Mouse (Mus musculus): ENCODE results near the gene Gm7544. TPM values are rescaled to one million over a fixed set of nuclear protein-coding genes. Genes with fewer than 3 reads are reported as not detected.
"Not testable (repeated sequence)": the region's sequence is repeated elsewhere in the genome, so short reads cannot be mapped to it uniquely, and the experiment has no call there.

Gene Gm7544
- not detected for total RNA-seq (2021)
- long read RNA-seq, experiment 1 = 0 reads
- long read RNA-seq, experiment 2 = 0 reads

DNA sequence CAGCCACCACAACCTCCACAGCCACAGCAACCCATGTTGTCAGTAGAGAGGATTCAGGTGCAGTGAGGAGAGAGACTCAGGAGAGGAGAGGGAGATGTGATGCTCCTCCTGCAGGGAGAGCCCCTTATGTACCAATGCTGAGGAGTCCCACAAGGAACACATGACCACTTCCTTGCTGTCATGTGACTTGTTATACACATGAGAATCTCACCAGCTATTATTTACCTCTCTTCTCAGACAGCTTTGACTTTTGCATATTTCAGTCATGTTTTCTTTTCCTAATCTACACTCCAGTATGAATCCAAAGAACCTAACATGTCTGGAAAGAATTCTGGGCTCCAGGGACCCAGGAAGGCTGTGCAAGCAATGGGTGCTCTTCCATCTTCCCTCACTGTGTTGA lies at the start of gene Gm7544:
TSS of gene Gm7544 (minus strand) at position 101 of the 400 bp plus-strand sequence.
- not testable (repeated sequence) for DNase-seq

DNA sequence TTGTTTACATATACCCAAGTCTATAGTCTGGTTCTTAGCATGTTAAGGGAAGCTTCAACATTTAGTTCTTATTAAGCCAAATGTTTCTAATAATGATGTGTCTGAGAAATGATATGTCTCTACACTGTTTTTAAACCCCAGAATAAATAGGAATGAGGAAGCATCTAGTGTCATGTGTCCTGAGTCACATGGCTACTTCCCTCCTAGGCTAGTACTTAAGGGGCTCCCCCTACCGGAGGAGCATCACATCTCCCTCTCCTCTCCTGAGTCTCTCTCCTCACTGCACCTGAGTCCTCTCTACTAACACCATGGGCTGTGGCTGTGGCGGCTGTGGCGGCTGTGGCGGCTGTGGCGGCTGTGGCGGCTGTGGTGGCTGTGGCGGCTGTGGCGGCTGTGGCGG lies 44.5 kb upstream of the Gm7544 start, which contains the start of gene Gm47959:
TSS of gene Gm47959 (plus strand) at position 243 of the 400 bp plus-strand sequence.
- not testable (repeated sequence) for DNase-seq

DNA sequence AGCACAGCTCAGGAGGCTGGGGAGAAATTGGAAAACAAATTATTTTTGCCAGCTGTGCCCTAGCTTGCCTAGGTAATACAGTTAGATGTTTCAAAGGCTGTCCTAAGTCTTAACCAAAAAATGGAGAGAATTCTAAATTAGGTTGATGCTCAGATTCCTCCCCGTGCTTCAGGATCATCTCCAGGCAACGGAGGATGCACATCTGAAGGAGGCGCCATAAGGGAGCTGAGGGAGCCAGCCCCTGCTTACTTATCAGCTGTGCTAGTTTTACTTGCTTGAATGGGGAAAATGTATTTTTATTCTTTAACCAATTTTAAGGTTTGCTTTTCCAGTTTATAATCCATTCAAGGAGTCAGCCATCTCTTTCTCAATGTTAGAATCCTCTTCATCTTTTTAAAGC lies 38.1 kb upstream of the Gm7544 start:
- DNase-seq = no peak

DNA sequence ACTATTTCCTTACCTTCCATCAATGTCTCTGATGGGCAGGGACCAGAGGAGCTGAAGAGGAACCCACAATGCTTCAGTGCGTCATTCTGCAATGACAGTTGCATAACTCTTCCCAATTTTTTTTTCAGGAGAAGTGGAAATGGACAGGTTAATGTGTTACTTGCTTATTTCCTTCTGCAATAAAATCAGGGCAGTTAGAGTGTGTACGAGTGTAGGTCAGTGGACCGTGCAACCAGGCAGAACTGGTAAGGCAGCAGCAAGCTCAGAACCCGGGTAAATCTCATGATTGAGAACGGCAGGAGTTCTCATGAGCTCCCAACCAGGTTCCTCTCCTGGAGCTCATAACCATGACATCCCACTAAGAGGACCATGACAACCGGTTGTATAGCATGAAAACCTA lies 36.3 kb upstream of the Gm7544 start:
- DNase-seq = no peak

DNA sequence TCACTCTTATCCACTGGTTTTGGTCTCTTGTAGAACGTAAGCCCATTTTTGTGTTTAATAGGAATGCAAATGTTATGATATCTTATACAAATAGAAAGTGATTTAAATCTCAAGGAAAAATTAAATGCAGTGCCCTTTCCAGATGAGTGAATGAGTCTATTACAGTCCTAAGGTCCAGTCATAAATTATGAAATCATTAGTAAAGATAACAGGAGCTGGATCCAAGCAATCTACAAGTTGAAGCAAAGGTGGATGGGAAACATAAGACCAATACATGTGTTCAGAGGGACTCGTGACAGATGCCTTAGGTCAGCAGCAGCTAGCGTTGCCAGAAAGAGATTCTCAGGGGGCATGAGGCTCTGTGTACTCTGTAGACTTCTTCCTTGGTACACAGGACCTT lies 35.8 kb upstream of the Gm7544 start:
- DNase-seq = no peak

DNA sequence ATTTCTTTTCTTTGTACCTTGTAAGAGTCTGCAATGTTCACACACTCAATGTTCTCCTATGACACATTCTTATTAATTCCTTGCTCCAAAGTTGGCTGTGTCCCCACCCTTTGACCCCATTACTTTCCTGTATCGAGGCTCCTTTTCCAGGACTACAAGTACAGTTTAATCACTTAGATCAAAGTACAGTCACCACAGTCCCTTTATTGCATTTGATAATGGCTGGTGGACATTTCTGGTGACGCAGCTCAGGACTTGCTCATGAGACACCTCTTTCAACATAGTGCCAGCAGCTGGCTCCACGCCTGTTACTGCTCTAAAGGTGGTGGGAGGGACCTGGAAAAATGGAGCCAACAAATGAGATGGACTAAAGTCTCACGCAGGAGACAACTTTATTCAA lies 35.2 kb upstream of the Gm7544 start:
- no peak for DNase-seq

DNA sequence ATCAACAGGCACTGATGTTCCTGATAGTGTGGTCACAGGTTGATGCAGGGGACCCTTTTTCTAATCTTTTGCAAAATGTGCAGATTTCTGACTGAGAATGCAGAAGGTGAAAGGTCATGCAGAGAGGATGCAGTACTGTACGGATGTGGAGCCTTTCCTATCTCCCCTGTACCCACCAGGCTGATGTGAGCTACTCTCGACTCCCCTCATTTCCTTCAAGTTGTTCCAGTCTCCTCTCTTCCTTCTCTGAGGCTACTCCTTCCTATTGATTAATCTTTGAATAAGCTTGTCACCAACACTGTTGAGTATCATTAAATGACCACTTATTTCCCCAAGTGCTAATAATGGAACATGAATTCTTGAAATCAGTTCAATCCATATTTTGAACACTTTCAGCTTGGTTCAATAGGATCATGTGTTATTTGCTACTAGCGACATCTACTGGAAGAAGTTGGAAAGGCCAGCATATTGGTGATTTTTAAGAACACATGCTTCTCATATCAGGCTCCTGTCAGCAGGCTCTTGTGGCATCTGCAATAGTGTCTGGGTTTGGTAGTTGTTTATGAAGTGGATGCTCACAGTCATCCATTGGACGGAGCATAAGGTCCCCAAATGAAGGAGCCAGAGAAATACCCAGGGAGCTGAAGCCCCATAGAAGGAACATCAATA lies 31.9 kb upstream of the Gm7544 start:
- no peak for DNase-seq

DNA sequence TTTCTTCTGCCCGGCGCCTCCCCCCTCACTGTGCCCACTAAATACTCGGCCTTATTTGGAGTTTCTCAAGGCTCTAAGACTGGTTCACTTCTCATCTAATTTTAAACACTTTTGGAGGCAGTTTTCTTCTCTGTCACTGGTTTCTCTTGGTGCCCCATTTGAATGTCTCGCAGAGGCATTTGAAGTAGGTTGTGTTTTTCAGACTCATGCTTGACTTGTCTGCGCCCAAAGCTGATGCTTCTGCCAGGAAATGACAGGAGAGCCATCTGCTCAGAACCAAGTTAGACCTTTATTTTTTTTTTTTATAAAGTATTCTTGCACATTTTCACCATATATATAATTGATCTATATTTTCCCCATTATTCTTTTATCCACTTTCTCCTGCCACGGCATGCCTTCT lies 30.9 kb upstream of the Gm7544 start:
- no peak for DNase-seq

DNA sequence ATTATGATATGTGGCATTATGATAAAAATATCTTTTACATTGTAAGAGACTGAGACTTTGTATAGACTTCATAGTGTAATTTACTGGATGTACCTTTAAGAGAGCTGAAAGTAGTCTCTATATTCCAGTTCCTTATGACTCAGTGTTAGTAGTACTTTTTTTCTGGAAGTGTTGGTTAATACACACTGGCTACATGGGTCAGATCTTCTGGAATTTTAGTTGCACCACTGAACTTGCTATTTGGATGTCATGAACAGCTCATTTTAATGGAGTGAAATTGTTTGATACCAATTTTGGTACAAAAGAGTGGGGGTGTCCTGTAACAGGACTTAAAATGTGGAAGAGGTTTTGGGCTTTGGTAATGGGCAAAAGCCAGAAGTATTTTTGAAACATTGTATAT lies 22.0 kb upstream of the Gm7544 start:
- DNase-seq = no peak

DNA sequence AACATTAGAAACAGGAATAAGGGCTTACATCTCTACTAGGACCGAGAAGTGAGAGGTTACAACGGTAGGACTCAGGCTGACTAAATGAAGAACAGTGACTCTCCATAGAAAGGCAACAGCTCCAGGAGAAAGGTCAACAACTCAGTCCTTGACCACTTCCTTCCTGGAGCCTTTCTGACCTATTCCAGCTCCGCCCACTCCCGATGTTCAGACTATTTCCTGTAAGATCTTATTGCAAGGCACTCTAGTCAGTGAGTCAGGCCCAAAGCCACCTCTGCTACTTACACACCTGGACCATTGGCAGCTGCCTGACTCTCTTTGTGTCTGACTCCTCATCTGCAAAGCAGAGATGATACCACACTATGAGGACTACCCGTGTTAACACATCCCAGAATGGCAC lies 19.9 kb upstream of the Gm7544 start:
- DNase-seq = no peak

DNA sequence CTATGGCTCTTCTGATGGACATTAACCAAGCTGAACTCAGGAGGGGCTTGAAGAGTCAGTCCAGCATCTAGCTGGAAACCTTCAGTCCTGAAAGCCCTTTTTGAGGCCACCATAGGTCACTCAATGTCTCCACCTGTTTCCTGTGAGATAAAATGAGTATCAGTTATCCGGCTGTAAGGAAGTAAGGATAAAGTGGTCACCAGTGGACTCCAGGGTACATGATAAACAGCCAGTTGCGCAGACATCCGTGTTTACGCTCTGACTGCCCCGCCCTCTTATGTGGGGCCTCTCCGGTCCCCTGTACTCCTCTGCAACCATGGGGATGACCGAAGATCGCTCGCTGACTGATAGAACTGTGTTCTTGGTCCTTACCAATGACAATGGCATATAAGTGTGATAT lies 18.5 kb upstream of the Gm7544 start:
- DNase-seq = no peak

DNA sequence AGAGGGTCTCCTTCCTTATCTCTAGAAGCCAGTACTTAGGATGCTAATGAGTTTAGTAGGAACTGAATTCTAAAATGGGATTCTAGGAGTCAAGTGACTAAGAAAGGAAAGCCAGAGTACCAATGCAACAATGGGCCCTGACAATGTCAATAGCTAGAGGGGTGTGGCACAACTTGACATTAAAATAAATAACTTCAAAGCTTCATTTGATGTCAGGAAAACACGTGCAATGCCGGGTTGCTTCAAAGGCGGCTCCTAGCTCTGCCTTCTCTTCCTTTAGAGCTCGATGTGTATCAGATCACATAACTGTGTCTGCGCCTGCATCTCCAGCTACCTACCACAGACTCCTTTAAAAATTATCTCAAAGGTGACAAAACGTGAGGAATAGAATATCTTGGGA lies 18.1 kb upstream of the Gm7544 start:
- DNase-seq = no peak

DNA sequence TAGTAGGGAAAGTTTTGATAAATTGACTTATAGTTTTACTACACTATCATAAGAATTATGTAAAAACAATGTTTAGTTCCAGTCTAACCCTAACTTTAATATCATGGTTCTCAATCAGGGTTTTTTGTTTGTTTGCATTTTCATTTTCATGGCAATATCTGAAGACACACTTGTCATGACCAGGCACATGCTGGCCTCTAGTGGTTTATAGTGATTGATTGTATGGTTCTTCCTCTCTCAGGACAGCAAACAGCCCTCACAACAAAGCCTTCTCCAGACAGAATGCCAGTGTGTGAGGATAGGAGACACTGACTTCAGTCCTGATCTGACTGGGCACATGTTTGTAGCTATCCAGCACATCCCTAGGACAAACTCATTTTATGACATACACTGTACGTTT lies 17.4 kb upstream of the Gm7544 start:
- DNase-seq = no peak

DNA sequence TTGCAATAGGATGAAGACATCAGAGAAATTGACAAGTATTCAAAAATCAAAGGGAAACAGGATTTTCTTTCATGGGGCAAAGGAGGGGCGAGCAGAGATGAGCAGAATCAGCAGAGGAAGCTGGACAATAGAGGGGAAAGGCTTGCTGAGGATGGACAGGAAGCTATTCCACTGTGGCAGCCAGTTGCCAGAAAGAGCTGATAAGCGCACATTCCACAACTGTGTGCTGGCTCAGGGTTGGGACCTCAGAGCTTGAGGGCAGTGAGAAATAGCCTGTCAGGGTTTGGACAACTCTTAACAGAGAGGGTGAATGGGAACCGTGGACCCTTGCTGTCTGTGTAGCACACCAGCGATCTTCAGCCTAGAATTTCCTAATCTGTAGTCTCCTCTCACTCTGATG lies 16.2 kb upstream of the Gm7544 start:
- DNase-seq = no peak

DNA sequence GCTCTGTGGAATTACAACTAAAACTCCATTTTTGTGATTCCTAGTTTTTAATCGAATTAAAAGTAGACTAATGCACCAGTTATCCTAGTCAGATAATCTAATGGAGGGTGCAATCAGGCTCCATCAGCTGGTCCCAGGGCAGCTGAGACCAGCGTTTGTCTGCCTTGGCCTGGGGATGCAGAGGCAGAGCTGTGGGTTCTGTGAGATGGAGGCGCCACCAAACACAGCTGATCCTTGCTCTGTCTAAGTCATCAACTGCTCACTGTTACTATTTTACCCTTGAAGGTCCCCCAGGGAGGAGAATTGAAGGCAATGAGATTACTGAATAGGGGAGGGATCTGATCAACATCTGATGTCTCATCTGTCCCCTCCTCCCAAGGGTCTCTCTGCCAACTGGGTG lies 10.6 kb upstream of the Gm7544 start:
- no peak for DNase-seq

DNA sequence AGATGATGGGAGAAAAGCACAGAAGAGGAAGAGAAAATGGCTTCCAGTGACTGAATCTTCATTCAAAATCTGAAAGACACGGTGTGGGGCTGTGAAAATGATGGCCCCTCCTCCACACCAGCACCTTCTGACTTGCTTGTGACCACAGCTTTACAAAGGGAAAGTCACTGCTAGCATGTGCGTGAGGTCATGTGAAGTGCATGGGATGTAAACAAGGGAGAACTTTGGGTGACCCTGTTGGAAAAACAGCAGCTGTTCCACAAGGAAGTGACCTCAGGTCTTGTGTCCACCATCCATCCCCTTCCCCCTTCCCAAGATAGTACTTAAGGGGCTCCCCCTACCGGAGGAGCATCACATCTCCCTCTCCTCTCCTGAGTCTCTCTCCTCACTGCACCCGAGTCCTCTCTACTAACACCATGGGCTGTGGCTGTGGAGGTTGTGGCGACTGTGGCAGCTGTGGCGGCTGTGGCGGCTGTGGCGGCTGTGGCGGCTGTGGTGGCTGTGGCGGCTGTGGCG lies 4.1 kb upstream of the Gm7544 start, which contains the start of gene Gm47955:
TSS of gene Gm47955 (plus strand) at position 417 of the 516 bp plus-strand sequence.
- DNase-seq = no peak

DNA sequence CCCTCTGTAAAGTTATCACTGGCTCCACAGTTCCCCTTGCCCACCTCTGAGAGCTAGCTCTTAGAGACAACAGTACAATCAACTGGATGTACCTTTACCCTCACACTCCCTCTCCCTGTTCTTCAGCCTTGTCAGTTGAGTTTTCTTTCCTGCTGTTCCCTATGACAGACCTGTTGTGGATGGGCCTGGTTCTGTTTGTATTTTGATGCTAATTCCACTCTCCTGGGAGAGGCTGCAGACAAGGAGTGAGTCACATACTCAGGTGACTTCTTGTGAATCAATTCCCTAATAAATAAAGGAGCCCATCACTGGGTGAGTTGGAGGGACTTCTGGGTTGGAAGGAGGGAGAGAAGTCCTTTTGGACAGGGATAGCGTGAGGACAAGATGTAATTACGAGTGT lies 7.2 kb downstream of the Gm7544 start:
- DNase-seq = no peak

DNA sequence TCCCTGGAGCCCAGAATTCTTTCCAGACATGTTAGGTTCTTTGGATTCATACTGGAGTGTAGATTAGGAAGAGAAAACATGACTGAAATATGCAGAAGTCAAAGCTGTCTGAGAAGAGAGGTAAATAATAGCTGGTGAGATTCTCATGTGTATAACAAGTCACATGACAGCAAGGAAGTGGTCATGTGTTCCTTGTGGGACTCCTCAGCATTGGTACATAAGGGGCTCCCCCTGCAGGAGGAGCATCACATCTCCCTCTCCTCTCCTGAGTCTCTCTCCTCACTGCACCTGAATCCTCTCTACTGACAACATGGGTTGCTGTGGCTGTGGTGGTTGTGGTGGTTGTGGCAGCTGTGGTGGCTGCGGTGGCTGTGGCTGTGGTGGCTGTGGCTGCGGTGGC lies 9.8 kb downstream of the Gm7544 start:
- not testable (repeated sequence) for DNase-seq

DNA sequence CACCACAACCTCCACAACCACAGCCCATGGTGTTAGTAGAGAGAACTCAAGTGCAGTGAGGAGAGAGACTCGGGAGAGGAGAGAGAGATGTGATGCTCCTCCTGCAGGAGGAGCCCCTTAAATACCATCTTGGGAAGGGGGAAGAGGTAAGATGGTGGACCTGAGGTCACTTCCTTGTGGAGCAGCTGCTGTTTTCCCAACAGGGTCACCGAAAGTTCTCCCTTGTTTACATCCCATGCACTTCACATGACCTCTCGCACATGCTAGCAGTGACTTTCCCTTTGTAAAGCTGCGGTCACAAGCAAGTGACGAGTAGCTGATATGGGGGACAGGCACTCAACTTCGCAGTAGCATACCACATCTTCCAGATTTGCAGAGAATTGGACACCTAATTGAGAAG lies 12.5 kb downstream of the Gm7544 start, which contains the start of gene A030003K21Rik:
TSS of gene A030003K21Rik (minus strand) at position 94 of the 400 bp plus-strand sequence.
- not testable (repeated sequence) for DNase-seq

DNA sequence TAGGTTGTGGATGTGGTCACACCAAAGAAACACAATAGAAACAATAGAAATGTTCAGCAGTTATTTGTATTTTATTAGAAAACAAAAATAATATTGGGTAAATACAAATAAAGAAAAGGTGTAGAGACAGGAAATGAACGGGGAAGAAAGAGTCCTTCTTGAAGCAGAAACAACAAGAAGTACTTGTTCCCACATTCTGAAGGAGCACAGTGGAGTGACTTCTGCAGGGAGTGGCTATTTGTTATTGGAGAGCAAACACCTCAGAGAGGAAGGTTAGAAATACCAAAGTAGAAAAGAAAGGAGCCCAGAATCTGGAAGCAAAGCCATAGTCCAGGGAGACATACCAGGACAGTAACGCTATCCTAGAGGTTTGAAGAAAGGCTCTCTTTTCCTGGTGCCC lies 13.3 kb downstream of the Gm7544 start:
- not testable (repeated sequence) for DNase-seq

DNA sequence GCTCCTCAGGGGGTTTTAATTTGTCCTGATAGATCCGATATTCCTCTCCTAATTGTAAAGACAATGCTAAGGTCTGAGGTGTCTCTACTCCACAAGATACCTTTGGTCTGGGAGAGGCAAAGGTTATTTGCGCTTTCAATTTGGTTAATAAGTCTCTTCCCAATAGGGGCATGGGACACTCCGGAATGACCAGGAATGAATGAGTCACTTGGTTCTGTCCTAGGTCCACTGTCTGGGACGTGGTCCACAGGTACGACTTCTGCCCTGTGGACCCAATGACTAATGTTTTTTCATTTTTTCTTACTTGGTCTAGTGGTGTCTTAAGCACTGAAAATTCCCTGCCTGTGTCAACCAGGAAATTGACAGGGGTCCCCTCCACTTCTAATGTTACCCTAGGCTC lies 17.1 kb downstream of the Gm7544 start:
- DNase-seq = no peak

DNA sequence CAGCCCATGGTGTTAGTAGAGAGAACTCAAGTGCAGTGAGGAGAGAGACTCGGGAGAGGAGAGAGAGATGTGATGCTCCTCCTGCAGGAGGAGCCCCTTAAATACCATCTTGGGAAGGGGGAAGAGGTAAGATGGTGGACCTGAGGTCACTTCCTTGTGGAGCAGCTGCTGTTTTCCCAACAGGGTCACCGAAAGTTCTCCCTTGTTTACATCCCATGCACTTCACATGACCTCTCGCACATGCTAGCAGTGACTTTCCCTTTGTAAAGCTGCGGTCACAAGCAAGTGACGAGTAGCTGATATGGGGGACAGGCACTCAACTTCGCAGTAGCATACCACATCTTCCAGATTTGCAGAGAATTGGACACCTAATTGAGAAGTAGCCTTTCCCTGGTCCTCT lies 24.5 kb downstream of the Gm7544 start, which contains the start of gene Gm6217:
TSS of gene Gm6217 (minus strand) at position 74 of the 400 bp plus-strand sequence.
- DNase-seq = not testable (repeated sequence)

DNA sequence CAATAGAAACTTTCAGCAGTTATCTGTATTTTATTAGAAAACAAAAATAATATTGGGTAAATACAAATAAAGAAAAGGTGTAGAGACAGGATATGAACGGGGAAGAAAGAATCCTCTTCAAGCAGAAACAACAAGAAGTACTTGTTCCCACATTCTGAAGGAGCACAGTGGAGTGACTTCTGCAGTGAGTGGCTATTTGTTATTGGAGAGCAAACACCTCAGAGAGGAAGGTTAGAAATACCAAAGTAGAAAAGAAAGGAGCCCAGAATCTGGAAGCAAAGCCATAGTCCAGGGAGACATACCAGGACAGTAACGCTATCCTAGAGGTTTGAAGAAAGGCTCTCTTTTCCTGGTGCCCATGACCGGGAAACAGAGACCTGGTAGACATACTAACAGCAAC lies 25.3 kb downstream of the Gm7544 start:
- DNase-seq = not testable (repeated sequence)

DNA sequence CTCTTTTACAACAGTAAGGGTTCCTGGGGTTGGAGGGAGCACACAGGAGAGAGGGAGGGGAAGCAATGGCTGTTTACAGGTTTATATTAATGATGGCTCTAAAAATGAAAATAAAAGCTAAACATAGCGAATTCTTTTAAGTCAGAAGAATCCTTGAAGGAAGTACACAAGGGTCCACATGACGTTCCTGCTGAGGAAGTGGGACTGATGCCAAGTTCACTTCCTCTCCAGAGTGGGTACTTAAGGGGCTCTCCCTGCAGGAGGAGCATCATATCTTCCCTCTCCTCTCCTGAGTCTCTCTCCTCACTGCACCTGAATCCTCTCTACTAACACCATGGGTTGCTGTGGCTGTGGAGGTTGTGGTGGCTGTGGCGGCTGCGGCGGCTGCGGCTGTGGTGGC lies 31.2 kb downstream of the Gm7544 start, which contains the start of gene A030014E15Rik:
TSS of gene A030014E15Rik (plus strand) at position 268 of the 400 bp plus-strand sequence.
- DNase-seq = no peak

Data from gastrocnemius, postnatal 25 days (tissue).